Mouse (Mus musculus) forebrain, embryonic 11.5 days (tissue): ENCODE data around the gene Casp3. TPM values are rescaled to one million over a fixed set of nuclear protein-coding genes. Genes with fewer than 3 reads are reported as not detected.

Experiments used
- ATAC-seq: fragments of 200-750 bp; cut with Nextera tagmentation; replicated peaks from 2 replicates; pipeline ENCODE4 v1.8.0; 2017; ENCODE audit warnings: moderate TSS enrichment; ENCODE audit not compliant: low FRiP score
- DNase-seq: peaks from one replicate; pipeline ENCODE4 v3.0.0-alpha.2; 2017; ENCODE audit warnings: low spot score
- H3K27ac ChIP-seq: fragments of 300-500 bp; sonication (generic); 2 replicates; pipeline ENCODE4 v1.5.1; 2014; ENCODE audit warnings: low read depth, low read length
- H3K27me3 ChIP-seq: fragments of 300-500 bp; sonication (generic); 2 replicates; pipeline ENCODE4 v1.6.1; 2014; ENCODE audit warnings: mild to moderate bottlenecking, low read length, mixed read lengths; ENCODE audit not compliant: control insufficient read depth, insufficient read depth
- H3K36me3 ChIP-seq: fragments of 300-500 bp; sonication (generic); 2 replicates; pipeline ENCODE4 v1.6.1; 2014; ENCODE audit warnings: mild to moderate bottlenecking, low read length, moderate library complexity, mixed read lengths; ENCODE audit not compliant: control insufficient read depth, insufficient read depth
- H3K4me1 ChIP-seq: fragments of 300-500 bp; sonication (generic); replicated peaks from 2 replicates; pipeline ENCODE4 v1.6.1; 2014; ENCODE audit warnings: low read length, mixed read lengths; ENCODE audit not compliant: control insufficient read depth, insufficient read depth
- H3K4me2 ChIP-seq: fragments of 300-500 bp; sonication (generic); 2 replicates; pipeline ENCODE4 v1.6.1; 2014; ENCODE audit warnings: low read depth, mild to moderate bottlenecking, low read length, moderate library complexity, mixed read lengths; ENCODE audit not compliant: severe bottlenecking
- H3K4me3 ChIP-seq: fragments of 300-500 bp; sonication (generic); 2 replicates; pipeline ENCODE4 v1.5.1; 2014; ENCODE audit warnings: low read depth, low read length
- H3K9ac ChIP-seq: fragments of 300-500 bp; sonication (generic); 2 replicates; pipeline ENCODE4 v1.6.1; 2014; ENCODE audit warnings: low read length
- H3K9me3 ChIP-seq: fragments of 300-500 bp; sonication (generic); 2 replicates; pipeline ENCODE4 v1.6.1; 2016; ENCODE audit warnings: low read length, mixed read lengths; ENCODE audit not compliant: control insufficient read depth
- WGBS: fragments of 180-500 bp; shearing (Covaris S2); extraction: QIAGEN DNeasy Blood & Tissue Kit; methylation state at CpG from one replicate; pipeline ENCODE4 v1.1.7; 2014; 5-methylcytosine and 5-hydroxymethylcytosine counted together
- polyA plus RNA-seq: library from polyadenylated mRNA; unstranded; fragments of >200 nt; fragmentation: Nextera tagmentation; extraction: Ambion mirVana; gene quantifications from 2 replicates; pipeline ENCODE4 v1.2.1, GENCODE M21; 2014

Gene Casp3
- polyA plus RNA-seq, 1 experiment from 2014 or later: 144 TPM

- no peak overlapping the region for H3K4me2 ChIP-seq
- ATAC-seq (no peak), DNase-seq (no peak)
- no peaks in the 10 kb centered on the region for H3K36me3 ChIP-seq
- no peak overlapping the region for H3K4me3 ChIP-seq
- H3K27ac ChIP-seq: no peak overlapping the region
- no peak overlapping the region for H3K9ac ChIP-seq
- 87% methylated on average over 8 of the region's 8 CpGs for WGBS
- no peaks in the 10 kb centered on the region for H3K27me3 ChIP-seq
- H3K4me1 ChIP-seq: peaks cover 4% of the 10 kb centered on the region; the same call in 1 of the 2 replicates
- no peaks in the 10 kb centered on the region for H3K9me3 ChIP-seq
These were observed 1.2 kb upstream of the Casp3 start for GRCm38 (mm10) chr8:46615936-46616335.

GRCm38 (mm10) chr8:46617690-46618620 lies 864 bp downstream of the Casp3 start:
- Histone ChIP-seq H3K36me3 (no peaks in the 10 kb centered on the region), H3K27ac (peak overlapping the region; percentile 86), H3K4me1 (peaks cover 4% of the 10 kb centered on the region; the same call in 1 of the 2 replicates), H3K27me3 (no peaks in the 10 kb centered on the region), H3K9ac (peak overlapping the region; percentile 91), H3K9me3 (no peaks in the 10 kb centered on the region), H3K4me3 (peak overlapping the region; percentile 85), H3K4me2 (peak overlapping the region; percentile 90)
- ATAC-seq (no peak; the same call in none of the 2 replicates), DNase-seq (no peak)
- WGBS: 0% methylated on average over 38 of the region's 38 CpGs

- Histone ChIP-seq H3K27me3 (no peaks in the 10 kb centered on the region), H3K4me2 (peak overlapping the region; percentile 90), H3K4me1 (peaks cover 4% of the 10 kb centered on the region; the same call in 1 of the 2 replicates), H3K36me3 (no peaks in the 10 kb centered on the region), H3K27ac (no peak overlapping the region), H3K9ac (peak overlapping the region; percentile 91), H3K4me3 (peak overlapping the region; percentile 85), H3K9me3 (no peaks in the 10 kb centered on the region)
- DNase-seq (no peak), ATAC-seq (no peak)
- WGBS: 3% methylated on average over 10 of the region's 10 CpGs
These were observed 1.7 kb downstream of the Casp3 start for GRCm38 (mm10) chr8:46618639-46619320.

GRCm38 (mm10) chr8:46622446-46623270 lies 5.6 kb downstream of the Casp3 start:
- Histone ChIP-seq H3K4me1 (peaks cover 4% of the 10 kb centered on the region; the same call in 1 of the 2 replicates), H3K36me3 (no peaks in the 10 kb centered on the region), H3K27me3 (no peaks in the 10 kb centered on the region), H3K4me2 (no peak overlapping the region), H3K27ac (no peak overlapping the region), H3K4me3 (no peak overlapping the region), H3K9ac (no peak overlapping the region), H3K9me3 (no peaks in the 10 kb centered on the region)
- ATAC-seq (no peak), DNase-seq (no peak)
- 87% methylated on average over 9 of the region's 9 CpGs for WGBS

- H3K4me2 ChIP-seq: no peak overlapping the region
- no peaks in the 10 kb centered on the region for H3K27me3 ChIP-seq
- no peaks in the 10 kb centered on the region for H3K9me3 ChIP-seq
- ATAC-seq: no peak
- H3K36me3 ChIP-seq: no peaks in the 10 kb centered on the region
- DNase-seq: no peak
- H3K4me1 ChIP-seq: no peaks in the 10 kb centered on the region
- H3K9ac ChIP-seq: no peak overlapping the region
- no peak overlapping the region for H3K27ac ChIP-seq
- WGBS: 88% methylated on average over 1 of the region's 1 CpGs
- no peak overlapping the region for H3K4me3 ChIP-seq
These were observed 8.1 kb downstream of the Casp3 start for GRCm38 (mm10) chr8:46625166-46625565.

- no peak overlapping the region for H3K9ac ChIP-seq
- H3K27ac ChIP-seq: no peak overlapping the region
- H3K4me3 ChIP-seq: no peak overlapping the region
- no peaks in the 10 kb centered on the region for H3K4me1 ChIP-seq
- no peaks in the 10 kb centered on the region for H3K36me3 ChIP-seq
- ATAC-seq: no peak
- H3K27me3 ChIP-seq: no peaks in the 10 kb centered on the region
- no peaks in the 10 kb centered on the region for H3K9me3 ChIP-seq
- DNase-seq: no peak
- H3K4me2 ChIP-seq: no peak overlapping the region
- WGBS: 95% methylated on average over 5 of the region's 5 CpGs
These were observed 9.6 kb downstream of the Casp3 start for GRCm38 (mm10) chr8:46626642-46627041.

- ATAC-seq (no peak), DNase-seq (no peak)
- no peak overlapping the region for H3K9ac ChIP-seq
- no peaks in the 10 kb centered on the region for H3K27me3 ChIP-seq
- no peak overlapping the region for H3K4me3 ChIP-seq
- WGBS: 79% methylated on average over 7 of the region's 7 CpGs
- H3K36me3 ChIP-seq: peaks cover 5% of the 10 kb centered on the region; the same call in 1 of the 2 replicates
- H3K9me3 ChIP-seq: no peaks in the 10 kb centered on the region
- H3K4me2 ChIP-seq: no peak overlapping the region
- no peaks in the 10 kb centered on the region for H3K4me1 ChIP-seq
- H3K27ac ChIP-seq: no peak overlapping the region
These were observed 10.8 kb downstream of the Casp3 start for GRCm38 (mm10) chr8:46627881-46628280.

- ATAC-seq: no peak
- no peak overlapping the region for H3K4me3 ChIP-seq
- no peaks in the 10 kb centered on the region for H3K9me3 ChIP-seq
- 97% methylated on average over 1 of the region's 1 CpGs for WGBS
- no peak overlapping the region for H3K4me2 ChIP-seq
- DNase-seq: no peak
- H3K27ac ChIP-seq: no peak overlapping the region
- no peak overlapping the region for H3K9ac ChIP-seq
- H3K27me3 ChIP-seq: no peaks in the 10 kb centered on the region
- H3K4me1 ChIP-seq: no peaks in the 10 kb centered on the region
- H3K36me3 ChIP-seq: peaks cover 6% of the 10 kb centered on the region; the same call in 1 of the 2 replicates
These were observed 11.6 kb downstream of the Casp3 start for GRCm38 (mm10) chr8:46628645-46629044.
